Mouse (Mus musculus): ENCODE results near the gene Avl9.

DNA sequence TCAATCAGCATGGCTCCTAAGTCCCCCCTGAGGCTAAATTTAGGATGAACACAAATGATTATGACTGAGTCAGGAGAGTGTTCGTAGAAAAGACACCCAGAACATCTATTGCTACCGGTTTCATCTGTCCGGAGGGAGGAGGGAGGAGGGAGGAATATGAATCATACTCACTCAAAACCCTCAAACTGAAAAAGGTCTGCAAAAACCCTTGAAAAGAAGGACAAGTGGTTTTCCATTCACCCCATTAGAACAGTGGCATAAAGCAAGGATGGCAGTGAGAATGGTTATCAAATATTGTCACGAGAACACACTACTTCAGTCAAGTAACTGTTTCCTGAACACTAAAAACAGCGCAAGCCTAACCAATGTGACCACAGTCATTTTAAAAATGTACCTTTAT is 70.4 kb downstream of the Avl9 start:
- TF ChIP-seq POLR2A (IDR thresholded peaks at IDR 0.05; ENCODE audit: low read depth, low read length) (no peak), CTCF (IDR thresholded peaks at IDR 0.05; ENCODE audit: extremely low read depth, insufficient read length, insufficient replicate concordance, low read depth, low read length) (no peak)

All from small intestine, adult 2 months (tissue).